Mouse (Mus musculus) A20 (cell line): ENCODE measurements at regions not wholly inside any gene's neighbourhood (a gene's known extent, or its start where the extent isn't known, plus 50 kb on each side); places are given as distances from the start of the nearest gene placed in this dataset.

ENCODE experiments used
- DNase-seq: peaks from one replicate; pipeline ENCODE4 v3.0.0-alpha.2; 2011; ENCODE audit warnings: low read depth, low spot score

GRCm38 (mm10) chr13:101931882-101932281 lies 163.9 kb upstream of the Pik3r1 start:
- DNase-seq: no peak

- DNase-seq: no peak
Measured at GRCm38 (mm10) chr13:101935843-101936242, 167.8 kb upstream of the Pik3r1 start.

- no peak for DNase-seq
Measured at GRCm38 (mm10) chr13:101954521-101954920, 186.5 kb upstream of the Pik3r1 start.

- DNase-seq: no peak
Measured at GRCm38 (mm10) chr13:101955806-101956418, 187.9 kb upstream of the Pik3r1 start.

GRCm38 (mm10) chr13:101957782-101958181 lies 189.8 kb upstream of the Pik3r1 start:
- DNase-seq: no peak

- no peak for DNase-seq
Measured at GRCm38 (mm10) chr13:101965537-101965936, 197.5 kb upstream of the Pik3r1 start.

GRCm38 (mm10) chr13:101966799-101967397 lies 198.9 kb upstream of the Pik3r1 start:
- no peak for DNase-seq

GRCm38 (mm10) chr13:101967466-101967865 lies 199.4 kb upstream of the Pik3r1 start:
- no peak for DNase-seq

- DNase-seq: no peak
Measured at GRCm38 (mm10) chr13:101976766-101977165, 208.7 kb upstream of the Pik3r1 start.

GRCm38 (mm10) chr13:101980171-101980835 lies 212.3 kb upstream of the Pik3r1 start:
- no peak for DNase-seq

GRCm38 (mm10) chr13:101988637-101989413 lies 220.8 kb upstream of the Pik3r1 start:
- no peak for DNase-seq

- DNase-seq: no peak
Measured at GRCm38 (mm10) chr13:101991729-101992128, 223.7 kb upstream of the Pik3r1 start.

- no peak for DNase-seq
Measured at GRCm38 (mm10) chr13:101994779-101995178, 226.8 kb upstream of the Pik3r1 start.

- DNase-seq: no peak
Measured at GRCm38 (mm10) chr13:101995529-101995928, 227.5 kb upstream of the Pik3r1 start.

- no peak for DNase-seq
Measured at GRCm38 (mm10) chr13:101996144-101996543, 228.1 kb upstream of the Pik3r1 start.

GRCm38 (mm10) chr13:101997415-101997814 lies 229.4 kb upstream of the Pik3r1 start:
- no peak for DNase-seq

- DNase-seq: no peak
Measured at GRCm38 (mm10) chr13:102006565-102006964, 238.5 kb upstream of the Pik3r1 start.

GRCm38 (mm10) chr13:102011965-102012364 lies 243.9 kb upstream of the Pik3r1 start:
- DNase-seq: no peak

- DNase-seq: no peak
Measured at GRCm38 (mm10) chr13:102014514-102014913, 246.5 kb upstream of the Pik3r1 start.

- no peak for DNase-seq
Measured at GRCm38 (mm10) chr13:102014958-102015357, 246.9 kb upstream of the Pik3r1 start.

- no peak for DNase-seq
Measured at GRCm38 (mm10) chr13:102016518-102016917, 248.5 kb upstream of the Pik3r1 start.

GRCm38 (mm10) chr13:102022273-102022672 lies 254.3 kb upstream of the Pik3r1 start:
- DNase-seq: no peak
